Mouse (Mus musculus) frontal cortex, postnatal 10 days (tissue): ENCODE measurements around the gene Cpn2.

ENCODE experiments used
- DNase-seq, 2 experiments: peaks; one replicate each; pipeline ENCODE4 v3.0.0; 2022; ENCODE audit warnings: low spot score in 2 of 2, mixed read lengths in 1 of 2

The Cpn2 gene

GRCm38 (mm10) chr16:30238791-30239190, 28.5 kb downstream of the Cpn2 start:
- DNase-seq, result no peak

DNA sequence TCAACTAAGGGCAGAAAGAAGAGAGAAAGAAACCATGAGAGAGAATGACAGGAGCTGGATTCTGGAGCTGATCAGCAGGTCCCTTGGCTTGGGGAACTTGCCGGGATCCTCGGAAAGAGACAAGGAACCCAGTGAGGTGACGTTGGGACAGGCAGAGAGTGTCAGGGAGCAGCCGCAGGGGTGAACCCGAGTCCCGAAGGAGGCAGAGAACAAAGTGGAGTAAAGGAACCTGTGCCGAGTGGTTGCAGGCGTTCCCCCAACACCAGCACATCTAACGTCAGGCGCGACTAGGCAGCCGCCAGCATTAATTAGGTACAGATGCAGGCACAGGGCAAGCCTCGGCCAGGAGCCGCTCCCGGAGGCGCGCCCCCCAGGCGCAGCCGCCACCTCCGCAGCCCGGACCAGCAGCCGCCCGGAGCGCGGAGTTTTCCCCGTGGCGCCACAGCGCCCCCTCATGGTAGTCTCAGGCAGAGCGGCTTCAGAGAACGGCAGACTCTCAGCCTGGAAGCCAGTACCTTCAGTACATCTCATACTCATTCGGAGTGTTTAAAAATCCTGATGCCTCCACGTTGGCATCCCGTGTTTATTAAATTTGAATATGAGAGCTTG, 31.1 kb downstream of the Cpn2 start:
- peak; percentile 45 to 83 for DNase-seq

DNA sequence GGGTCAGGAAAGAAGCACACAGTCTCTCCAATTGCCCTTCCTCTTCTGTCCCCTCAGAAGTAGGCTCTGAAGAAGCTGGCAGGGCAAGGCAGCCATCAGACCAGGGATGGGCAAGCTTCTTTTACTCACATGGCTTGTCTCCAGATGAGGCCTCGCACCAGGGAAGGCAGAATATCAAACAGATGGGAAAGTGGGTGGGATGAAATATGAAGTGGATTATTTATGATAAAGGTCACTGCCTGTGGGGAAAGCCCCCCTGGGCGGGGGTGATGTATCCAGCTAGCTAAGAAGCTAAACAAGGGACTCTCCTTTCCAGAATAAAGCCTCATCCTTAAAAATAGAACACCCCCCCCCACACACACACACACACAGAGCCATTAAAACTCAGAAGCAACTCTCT, 31.7 kb downstream of the Cpn2 start:
- peak in 1 of 2 experiments; percentile 20 for DNase-seq

GRCm38 (mm10) chr16:30234636-30235546, 32.4 kb downstream of the Cpn2 start:
- no peak for DNase-seq

DNA sequence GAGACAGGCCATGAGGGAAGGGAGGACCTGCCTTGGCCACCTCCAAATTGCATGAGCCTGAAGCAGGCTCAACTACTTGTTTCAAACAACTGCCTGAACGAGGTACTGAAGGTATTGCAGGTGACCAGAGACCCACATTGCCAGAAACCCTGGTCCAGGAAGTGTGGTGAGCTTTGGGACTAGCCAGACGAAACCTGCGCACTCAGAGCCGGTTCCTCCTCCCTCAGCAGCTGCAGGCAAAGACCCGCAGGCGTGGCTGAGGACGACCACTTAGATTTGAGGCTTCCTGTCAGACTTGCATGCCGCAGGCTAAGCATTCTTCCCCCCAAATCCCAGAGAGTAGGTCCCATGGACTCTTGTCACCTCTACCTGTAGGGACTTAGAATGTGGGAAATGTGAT, 33.2 kb downstream of the Cpn2 start:
- DNase-seq, result no peak

GRCm38 (mm10) chr16:30231882-30232604, 35.3 kb downstream of the Cpn2 start:
- no peak for DNase-seq

DNA sequence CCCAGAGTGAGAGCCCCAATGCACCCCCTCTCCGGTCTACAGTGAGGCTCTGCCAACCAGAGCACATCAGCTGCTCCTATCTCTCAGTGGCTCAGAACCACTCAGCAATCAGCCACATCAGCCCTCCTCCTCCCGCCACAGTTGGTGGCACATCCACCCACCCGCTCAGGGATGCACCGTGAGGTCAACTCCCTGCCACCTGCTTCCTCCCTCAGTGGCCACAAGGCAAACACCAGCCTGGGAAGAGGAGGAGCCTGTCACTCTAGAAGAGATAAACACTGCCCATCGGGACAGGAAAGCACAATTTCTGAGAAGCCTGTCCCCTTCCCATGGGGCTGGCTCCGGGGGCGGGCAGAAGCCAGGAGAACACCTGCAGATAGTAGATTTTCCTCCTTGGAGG, 39.9 kb downstream of the Cpn2 start:
- no peak for DNase-seq

GRCm38 (mm10) chr16:30221161-30221782, 46.0 kb downstream of the Cpn2 start:
- no peak for DNase-seq

- DNase-seq, result no peak
Observed at GRCm38 (mm10) chr16:30215811-30216210, 51.5 kb downstream of the Cpn2 start.

GRCm38 (mm10) chr16:30213644-30214043, 53.7 kb downstream of the Cpn2 start:
- DNase-seq, result no peak

GRCm38 (mm10) chr16:30212035-30212434, 55.3 kb downstream of the Cpn2 start:
- DNase-seq, result no peak

GRCm38 (mm10) chr16:30209264-30209663, 58.0 kb downstream of the Cpn2 start:
- DNase-seq, result no peak

DNA sequence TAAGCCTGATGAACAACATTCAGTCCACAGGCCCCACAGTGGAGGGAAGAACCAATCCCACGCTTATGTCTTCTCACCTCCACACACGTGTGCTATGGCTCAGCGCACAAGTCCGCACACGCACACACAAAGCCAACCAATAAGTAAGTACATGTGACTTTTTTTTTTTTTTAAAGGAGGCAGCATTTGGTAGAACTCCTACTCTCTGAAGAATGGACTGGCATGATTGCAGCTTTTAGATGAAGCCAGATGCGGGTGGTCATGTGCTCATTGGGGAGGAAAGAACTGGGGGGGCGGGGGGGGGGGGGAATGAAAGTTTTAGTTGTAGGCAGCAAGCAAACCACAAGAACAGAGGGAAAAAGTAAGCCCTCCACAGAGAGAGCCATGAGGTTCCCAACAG, 59.3 kb downstream of the Cpn2 start:
- DNase-seq, result no peak

GRCm38 (mm10) chr16:30207111-30207828, 60.0 kb downstream of the Cpn2 start:
- no peak for DNase-seq
